Mouse (Mus musculus) kidney, postnatal 0 days (tissue): ENCODE results near the gene Slc27a4. TPM values are rescaled to one million over a fixed set of nuclear protein-coding genes. Genes with fewer than 3 reads are reported as not detected.

Experiments used
- ATAC-seq: fragments of 200-750 bp; cut with Nextera tagmentation; replicated peaks from 2 replicates; pipeline ENCODE4 v1.8.0; 2017; ENCODE audit warnings: low read depth, moderate number of reproducible peaks, moderate TSS enrichment, moderate library complexity; ENCODE audit not compliant: low FRiP score
- DNase-seq: peaks from one replicate; pipeline ENCODE4 v3.0.0-alpha.2; 2016; ENCODE audit warnings: low spot score
- H3K27ac ChIP-seq: fragments of 300-500 bp; sonication (generic); 2 replicates; pipeline ENCODE4 v1.5.1; 2014; ENCODE audit warnings: mild to moderate bottlenecking
- H3K27me3 ChIP-seq: fragments of 300-500 bp; sonication (generic); 2 replicates; pipeline ENCODE4 v1.6.1; 2014; ENCODE audit warnings: low read length, mixed read lengths; ENCODE audit not compliant: insufficient read depth
- H3K36me3 ChIP-seq: fragments of 300-500 bp; sonication (generic); 2 replicates; pipeline ENCODE4 v1.6.1; 2014; ENCODE audit warnings: low read length, mixed read lengths; ENCODE audit not compliant: insufficient read depth
- H3K4me1 ChIP-seq: fragments of 300-500 bp; sonication (generic); replicated peaks from 2 replicates; pipeline ENCODE4 v1.6.1; 2014; ENCODE audit warnings: antibody characterized with exemption, low read length, mixed read lengths; ENCODE audit not compliant: insufficient read depth
- H3K4me2 ChIP-seq: fragments of 300-500 bp; sonication (generic); 2 replicates; pipeline ENCODE4 v1.6.1; 2014; ENCODE audit warnings: mild to moderate bottlenecking, low read length, moderate library complexity, mixed read lengths
- H3K4me3 ChIP-seq: fragments of 300-500 bp; sonication (generic); replicated peaks from 2 replicates; pipeline ENCODE4 v1.5.1; 2014; ENCODE audit warnings: low read depth, low read length
- H3K9ac ChIP-seq: fragments of 300-500 bp; sonication (generic); 2 replicates; pipeline ENCODE4 v1.6.1; 2014; ENCODE audit warnings: low read depth, low read length
- H3K9me3 ChIP-seq: fragments of 300-500 bp; sonication (generic); replicated peaks from 2 replicates; pipeline ENCODE4 v1.6.1; 2016; ENCODE audit warnings: low read length, inconsistent platforms, mixed read lengths
- CTCF ChIP-seq: IDR thresholded peaks from 2 replicates; pipeline ENCODE4 v1.5.1; 2016; ENCODE audit warnings: antibody characterized with exemption, low read depth, mild to moderate bottlenecking, moderate library complexity
- WGBS: fragments of 180-500 bp; shearing (Covaris S2); extraction: QIAGEN DNeasy Blood & Tissue Kit; methylation state at CpG from one replicate; pipeline ENCODE4 v1.1.7; 2014; 5-methylcytosine and 5-hydroxymethylcytosine counted together
- polyA plus RNA-seq: library from polyadenylated mRNA; unstranded; fragments of >200 nt; fragmentation: Nextera tagmentation; extraction: Ambion mirVana; gene quantifications from 2 replicates; pipeline ENCODE4 v1.2.1, GENCODE M21; 2015

Gene Slc27a4
- polyA plus RNA-seq, 1 experiment from 2014 or later = 15.0 TPM

- WGBS = 9% methylated on average over 47 of the region's 47 CpGs
- peak overlapping the region; percentile 23; the same call in 1 of the 2 replicates for H3K4me3 ChIP-seq
- ATAC-seq (no peak; the same call in 1 of the 2 replicates), DNase-seq (no peak)
- peaks cover 26% of the 10 kb centered on the region for H3K27me3 ChIP-seq
- H3K4me1 ChIP-seq = peaks cover 5% of the 10 kb centered on the region; the same call in 1 of the 2 replicates
- peak overlapping the region; percentile 51 for H3K4me2 ChIP-seq
- peaks cover 16% of the 10 kb centered on the region for H3K36me3 ChIP-seq
- no peaks in the 10 kb centered on the region for H3K9me3 ChIP-seq
- TF ChIP-seq CTCF = no peak
- H3K9ac ChIP-seq = 0 out of 2 replicates have a peak overlapping the region, but pooled peaks have one; percentile 42
- no peak overlapping the region for H3K27ac ChIP-seq
Measured at GRCm38 (mm10) chr2:29846061-29846853, 43.8 kb downstream of the Slc27a4 start.

DNA sequence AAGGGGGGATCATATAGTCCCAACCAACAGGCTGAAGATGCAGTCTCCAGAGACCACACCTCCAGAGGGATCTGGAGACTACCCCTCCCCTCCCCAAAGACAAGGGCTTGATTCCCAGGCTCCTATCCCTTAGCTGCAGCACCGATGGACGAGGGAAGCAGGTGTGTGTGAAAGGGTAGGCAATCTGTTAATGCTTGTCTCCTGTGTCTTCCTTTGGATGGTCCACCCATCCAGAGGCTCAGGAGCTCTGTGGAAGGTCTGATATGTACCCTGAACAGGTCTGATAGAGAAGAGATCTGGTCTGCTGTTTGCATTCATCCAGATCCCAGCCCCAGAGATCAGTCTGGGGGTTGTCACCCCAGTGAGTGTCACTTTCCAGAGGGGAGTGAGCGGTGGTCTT, 44.5 kb downstream of the Slc27a4 start:
- H3K4me2 ChIP-seq = no peak overlapping the region
- no peak for ATAC-seq
- peaks cover 26% of the 10 kb centered on the region for H3K27me3 ChIP-seq
- H3K36me3 ChIP-seq = peaks cover 12% of the 10 kb centered on the region
- peaks cover 5% of the 10 kb centered on the region; the same call in 1 of the 2 replicates for H3K4me1 ChIP-seq
- no peak for DNase-seq
- no peak overlapping the region for H3K4me3 ChIP-seq
- H3K27ac ChIP-seq = no peak overlapping the region
- no peak for TF ChIP-seq CTCF
- WGBS = 46% methylated on average over 3 of the region's 3 CpGs
- no peak overlapping the region for H3K9ac ChIP-seq
- H3K9me3 ChIP-seq = no peaks in the 10 kb centered on the region

- WGBS = 71% methylated on average over 8 of the region's 8 CpGs
- Histone ChIP-seq H3K4me2 (no peak overlapping the region), H3K4me1 (peaks cover 5% of the 10 kb centered on the region; the same call in 1 of the 2 replicates), H3K9me3 (no peaks in the 10 kb centered on the region), H3K4me3 (no peak overlapping the region), H3K27ac (no peak overlapping the region), H3K36me3 (no peaks in the 10 kb centered on the region), H3K27me3 (peaks cover 26% of the 10 kb centered on the region), H3K9ac (no peak overlapping the region)
- ATAC-seq (no peak), DNase-seq (no peak)
- TF ChIP-seq CTCF = no peak
Measured at GRCm38 (mm10) chr2:29849041-29849440, 46.6 kb downstream of the Slc27a4 start.

GRCm38 (mm10) chr2:29849841-29850480, 47.5 kb downstream of the Slc27a4 start:
- H3K36me3 ChIP-seq = no peaks in the 10 kb centered on the region
- ATAC-seq (no peak), DNase-seq (no peak)
- H3K27ac ChIP-seq = no peak overlapping the region
- peaks cover 5% of the 10 kb centered on the region; the same call in 1 of the 2 replicates for H3K4me1 ChIP-seq
- H3K4me2 ChIP-seq = no peak overlapping the region
- TF ChIP-seq CTCF = no peak; the same call in 1 of the 2 replicates
- no peaks in the 10 kb centered on the region for H3K9me3 ChIP-seq
- H3K9ac ChIP-seq = no peak overlapping the region
- no peak overlapping the region for H3K4me3 ChIP-seq
- H3K27me3 ChIP-seq = peaks cover 20% of the 10 kb centered on the region
- WGBS = 54% methylated on average over 5 of the region's 5 CpGs

DNA sequence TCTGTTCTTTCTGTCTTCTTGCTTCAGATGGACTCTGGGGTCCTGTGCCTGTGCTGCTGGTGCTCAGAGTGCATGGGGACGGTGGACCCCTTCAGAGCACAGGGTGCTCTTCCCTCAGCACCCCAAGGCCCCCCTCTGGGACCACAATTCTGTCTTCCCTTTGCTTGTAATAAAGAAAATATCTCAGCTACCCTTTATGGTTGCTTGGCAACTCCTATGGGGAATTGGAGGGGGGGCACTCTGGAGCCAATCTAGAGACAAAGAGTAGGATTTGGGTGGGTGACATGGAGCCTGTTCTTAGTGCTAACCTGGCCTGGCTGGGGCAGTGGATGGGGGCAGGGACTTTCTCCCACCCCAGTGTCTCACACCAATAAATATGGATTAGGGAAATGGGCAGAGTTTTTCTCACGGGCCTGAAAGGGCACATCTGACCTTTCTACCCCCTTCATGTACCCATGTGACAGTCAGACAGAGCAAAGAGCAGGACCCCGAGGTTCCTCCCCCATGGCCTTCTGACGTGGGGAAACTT, 50.6 kb downstream of the Slc27a4 start:
- no peak overlapping the region for H3K4me2 ChIP-seq
- H3K27me3 ChIP-seq = no peaks in the 10 kb centered on the region
- no peak for TF ChIP-seq CTCF
- no peak for ATAC-seq
- no peaks in the 10 kb centered on the region for H3K36me3 ChIP-seq
- 37% methylated on average over 4 of the region's 4 CpGs for WGBS
- DNase-seq = no peak
- H3K4me3 ChIP-seq = no peak overlapping the region
- H3K4me1 ChIP-seq = no peaks in the 10 kb centered on the region
- H3K9ac ChIP-seq = no peak overlapping the region
- no peaks in the 10 kb centered on the region for H3K9me3 ChIP-seq
- H3K27ac ChIP-seq = no peak overlapping the region

DNA sequence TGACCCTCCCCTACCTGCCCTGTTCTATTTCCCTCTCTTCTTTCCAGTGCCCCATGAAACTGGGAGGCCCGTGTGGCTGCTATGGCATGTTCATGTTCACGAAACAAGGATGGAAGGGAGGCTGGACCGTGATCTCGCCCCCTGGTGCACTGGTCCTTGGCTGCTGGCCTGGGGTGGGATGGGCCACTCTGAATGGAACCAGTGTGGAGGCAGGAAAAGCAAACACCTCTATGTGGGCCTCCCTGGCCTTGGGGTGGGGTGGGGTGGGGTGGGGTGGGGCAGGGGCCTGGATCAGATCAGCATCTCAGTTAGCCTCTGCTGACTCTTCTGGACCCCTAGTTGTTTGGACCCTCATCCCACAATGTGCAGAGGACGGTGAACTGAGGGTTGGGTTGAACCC, 51.3 kb downstream of the Slc27a4 start:
- DNase-seq = no peak
- no peaks in the 10 kb centered on the region for H3K36me3 ChIP-seq
- no peaks in the 10 kb centered on the region for H3K4me1 ChIP-seq
- H3K27ac ChIP-seq = no peak overlapping the region
- ATAC-seq = no peak
- no peak overlapping the region for H3K4me3 ChIP-seq
- H3K4me2 ChIP-seq = no peak overlapping the region
- H3K27me3 ChIP-seq = no peaks in the 10 kb centered on the region
- no peaks in the 10 kb centered on the region for H3K9me3 ChIP-seq
- 69% methylated on average over 5 of the region's 5 CpGs for WGBS
- H3K9ac ChIP-seq = no peak overlapping the region
- no peak for TF ChIP-seq CTCF
